ENCODE assay signal across 9 mouse cellular contexts in the genomic region with DNA sequence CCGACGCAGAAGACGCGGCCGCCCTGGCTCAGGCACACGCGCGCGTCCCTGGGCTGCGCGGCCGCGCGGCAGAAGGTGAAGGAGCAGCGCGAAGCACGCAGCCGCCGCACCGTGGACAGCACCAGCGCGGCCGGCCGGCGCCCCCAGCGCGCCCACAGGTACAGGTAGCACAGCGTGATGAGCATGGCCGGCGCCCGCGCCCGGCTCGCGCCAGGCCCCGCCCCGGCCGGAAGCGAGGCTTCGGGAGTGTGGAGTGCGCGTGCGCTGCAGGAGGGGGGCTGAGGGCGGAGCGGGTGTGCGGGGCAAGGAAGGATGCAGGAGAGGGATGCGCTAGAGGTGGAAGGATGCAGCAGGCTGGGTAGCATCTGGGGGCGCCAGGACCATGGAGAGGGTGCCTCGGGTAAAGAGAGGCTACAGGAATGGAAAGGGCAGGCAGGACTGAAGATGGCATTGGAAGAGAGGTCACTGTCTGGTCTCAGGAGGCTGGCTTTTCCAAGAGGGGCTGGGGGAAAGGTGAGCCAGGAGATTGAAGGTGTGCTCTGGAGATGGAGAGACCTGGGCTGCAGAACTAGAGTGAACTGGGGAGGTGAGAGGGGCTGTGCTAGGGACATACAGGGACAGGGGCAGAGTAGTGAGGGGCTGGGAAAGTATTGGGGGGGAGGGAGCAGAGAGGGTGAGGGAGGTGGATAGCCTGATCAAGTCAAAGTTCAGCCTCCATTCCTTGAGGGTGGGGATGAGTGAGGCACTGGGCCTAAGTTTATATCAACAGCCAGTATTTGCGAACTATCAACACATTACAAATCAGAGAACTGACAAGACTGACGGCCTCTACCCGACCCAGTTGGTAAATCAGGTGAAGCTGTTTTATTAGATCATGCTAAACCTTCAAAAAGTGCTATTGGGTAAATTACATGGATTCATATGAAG. TPM values are rescaled to one million over a fixed set of nuclear protein-coding genes. Genes with fewer than 3 reads are reported as not detected.
DNase-seq lines count a peak whose midpoint lies in the region; ATAC-seq and TF ChIP-seq lines count a peak whose summit lies in the region.
"Had no signal": no experiment of that assay in that cellular context is flagged by ENCODE, and none has a peak within 500 bp of the region (broad histone marks: within the 10 kb centered on the region; RNA-seq: fewer than 3 reads in every experiment).

No protein-coding gene starts in this region.

- peak overlapping the region; percentile 45 for H3K9ac ChIP-seq in ES-Bruce4 (ENCODE audit: low read depth, poor library complexity, severe bottlenecking)
- peak overlapping the region; percentile 90 for H3K9ac ChIP-seq in forebrain, embryonic 12.5 days
- H3K9ac ChIP-seq in neural tube, embryonic 15.5 days (replicated peaks): peak overlapping the region; percentile 81

- H3K36me3 ChIP-seq in ES-Bruce4 (ENCODE audit: control insufficient read depth, insufficient read depth, low read length, poor library complexity, severe bottlenecking): no peaks in the 10 kb centered on the region
- no peaks in the 10 kb centered on the region for H3K36me3 ChIP-seq in forebrain, embryonic 12.5 days (replicated peaks)
- H3K36me3 ChIP-seq in neural tube, embryonic 15.5 days: no peaks in the 10 kb centered on the region
- no peaks in the 10 kb centered on the region for H3K36me3 ChIP-seq in testis, adult 2 months (ENCODE audit: control insufficient read depth, insufficient read depth, low read length)

- WGBS in forebrain, embryonic 12.5 days: 6% methylated on average over 50 of the region's 52 CpGs
- WGBS in large intestine, adult 2 months: 4% methylated on average over 51 of the region's 52 CpGs
- 5% methylated on average over 50 of the region's 52 CpGs for WGBS in neural tube, embryonic 15.5 days

- H3K9me3 ChIP-seq in ES-Bruce4 (replicated peaks; ENCODE audit: control insufficient read depth, insufficient read depth, low read length, poor library complexity, severe bottlenecking): no peaks in the 10 kb centered on the region
- H3K9me3 ChIP-seq in forebrain, embryonic 12.5 days: no peaks in the 10 kb centered on the region
- H3K9me3 ChIP-seq in neural tube, embryonic 15.5 days (replicated peaks): no peaks in the 10 kb centered on the region

- DNase-seq in heart, postnatal 14 days: peak; percentile 84 to 86
- DNase-seq in large intestine, adult 2 months (ENCODE audit: low read depth, low spot score): peak; percentile 51
- DNase-seq in lung, adult 18-20 months: peak; percentile 80 to 82

- peaks cover 1% of the 10 kb centered on the region for H3K4me1 ChIP-seq in ES-Bruce4 (ENCODE audit: control insufficient read depth, insufficient read depth, low read length)
- no peaks in the 10 kb centered on the region for H3K4me1 ChIP-seq in brown adipose tissue, adult 24 weeks (ENCODE audit: control insufficient read depth, insufficient read depth, insufficient read length, low read length)
- H3K4me1 ChIP-seq in forebrain, embryonic 12.5 days: peaks cover 12% of the 10 kb centered on the region
- H3K4me1 ChIP-seq in neural tube, embryonic 15.5 days: peaks cover 13% of the 10 kb centered on the region
- peaks cover 2% of the 10 kb centered on the region for H3K4me1 ChIP-seq in testis, adult 2 months (ENCODE audit: control insufficient read depth, insufficient read depth, low read length)

- TF ChIP-seq POLR2A in ES-Bruce4 (IDR thresholded peaks at IDR 0.05; ENCODE audit: insufficient read depth, low read length): peak; percentile 69
- TF ChIP-seq POLR2A in testis, adult 2 months (IDR thresholded peaks at IDR 0.05; ENCODE audit: control insufficient read depth, low read depth, low read length): peak; percentile 23; the same call in 1 of the 2 replicates

- H3K27me3 ChIP-seq in ES-Bruce4 (ENCODE audit: control insufficient read depth, insufficient read depth, low read length, poor library complexity, severe bottlenecking): no peaks in the 10 kb centered on the region
- H3K27me3 ChIP-seq in forebrain, embryonic 12.5 days: no peaks in the 10 kb centered on the region
- no peaks in the 10 kb centered on the region for H3K27me3 ChIP-seq in neural tube, embryonic 15.5 days (replicated peaks)
- no peaks in the 10 kb centered on the region for H3K27me3 ChIP-seq in testis, adult 2 months (ENCODE audit: control insufficient read depth, insufficient read depth, low read length)

- H3K27ac ChIP-seq in ES-Bruce4 (ENCODE audit: insufficient read depth, low read length): no peak overlapping the region
- H3K27ac ChIP-seq in brown adipose tissue, adult 24 weeks (replicated peaks; ENCODE audit: low read depth, low read length): no peak overlapping the region
- peak overlapping the region; percentile 67 for H3K27ac ChIP-seq in forebrain, embryonic 12.5 days
- peak overlapping the region; percentile 83 for H3K27ac ChIP-seq in neural tube, embryonic 15.5 days (replicated peaks)
- peak overlapping the region; percentile 12 for H3K27ac ChIP-seq in testis, adult 2 months (ENCODE audit: control insufficient read depth, insufficient read depth, low read depth, low read length)
- H3K27ac ChIP-seq: macrophage had no signal

- peak overlapping the region; percentile 82 for H3K4me3 ChIP-seq in ES-Bruce4 (ENCODE audit: low read depth, low read length)
- H3K4me3 ChIP-seq in brown adipose tissue, adult 24 weeks (ENCODE audit: insufficient read depth, low read depth, low read length): peak overlapping the region; percentile 81
- H3K4me3 ChIP-seq in forebrain, embryonic 12.5 days (replicated peaks): peak overlapping the region; percentile 94
- H3K4me3 ChIP-seq in neural tube, embryonic 15.5 days (replicated peaks): peak overlapping the region; percentile 76
- H3K4me3 ChIP-seq in testis, adult 2 months (ENCODE audit: control insufficient read depth, low read depth, low read length): peak overlapping the region; percentile 89

- TF ChIP-seq CTCF in ES-Bruce4 (IDR thresholded peaks at IDR 0.05; ENCODE audit: low read depth, low read length): no peak
- TF ChIP-seq CTCF in testis, adult 2 months (IDR thresholded peaks at IDR 0.05; ENCODE audit: control insufficient read depth, insufficient read depth, insufficient replicate concordance, low read depth, low read length): no peak

- intact Hi-C loops in heart, postnatal 14 days (cut with DNase I): no loop called here

- H3K4me2 ChIP-seq in forebrain, embryonic 12.5 days: peak overlapping the region; percentile 100
- H3K4me2 ChIP-seq in neural tube, embryonic 15.5 days: peak overlapping the region; percentile 97

- peak; percentile 97 for ATAC-seq in forebrain, embryonic 12.5 days (ENCODE audit: low FRiP score)
- peak; percentile 97 for ATAC-seq in neural tube, embryonic 15.5 days (ENCODE audit: low FRiP score)

- 0 out of 2 replicates have a peak, but pooled peaks have one; percentile 38 for TF ChIP-seq EP300 in ES-Bruce4 (IDR thresholded peaks at IDR 0.05; ENCODE audit: insufficient read depth, low read depth, low read length)

RNA-seq across cellular contexts. Expression of a gene that starts 23.0 kb away (rescaled TPM):
- polyA plus RNA-seq in ES-Bruce4 (2011; ENCODE audit: insufficient read depth, insufficient read length, low read depth, missing spikeins): 12.6 and 14.1 TPM in 2 replicates
- 3.7 and 6.6 TPM in 2 replicates for polyA plus RNA-seq in brown adipose tissue, adult 24 weeks (2012; ENCODE audit: insufficient read depth, insufficient read length, missing spikeins)
- 13.1 and 13.6 TPM in 2 replicates for polyA plus RNA-seq in forebrain, embryonic 12.5 days (2016; fragmentation: Nextera tagmentation; extraction: Ambion mirVana)
- 1 to 10 TPM; 6.0 to 6.3 TPM for total RNA-seq in heart, postnatal 14 days (2021)
- 4.0 and 5.4 TPM in 2 replicates for polyA plus RNA-seq in large intestine, adult 2 months (2012; rRNA removed)
- 8.3 and 8.7 TPM in 2 replicates for polyA plus RNA-seq in neural tube, embryonic 15.5 days (2015; fragmentation: Nextera tagmentation; extraction: Ambion mirVana)
- 3.5 TPM in 2 replicates for polyA plus RNA-seq in testis, adult 2 months (2012; rRNA removed)

RNA-seq across cellular contexts. Expression of a gene that starts 37.9 kb away (rescaled TPM):
- 0.87 and 0.91 TPM in 2 replicates for polyA plus RNA-seq in ES-Bruce4 (2011; ENCODE audit: insufficient read depth, insufficient read length, low read depth, missing spikeins)
- polyA plus RNA-seq in brown adipose tissue, adult 24 weeks (2012; ENCODE audit: insufficient read depth, insufficient read length, missing spikeins): 1.3 and 2.5 TPM in 2 replicates
- polyA plus RNA-seq in forebrain, embryonic 12.5 days (2016; fragmentation: Nextera tagmentation; extraction: Ambion mirVana): 3.3 and 4.2 TPM in 2 replicates
- total RNA-seq in heart, postnatal 14 days (2021): 1 to 10 TPM; 3.3 to 4.0 TPM
- 1.2 and 1.4 TPM in 2 replicates for polyA plus RNA-seq in large intestine, adult 2 months (2012; rRNA removed)
- polyA plus RNA-seq in neural tube, embryonic 15.5 days (2015; fragmentation: Nextera tagmentation; extraction: Ambion mirVana): 0.81 and 0.88 TPM in 2 replicates
- 0.06 TPM in 1 of 2 replicates, not detected in the other for polyA plus RNA-seq in testis, adult 2 months (2012; rRNA removed)
- polyA plus RNA-seq: macrophage had no signal

Comparison
In these comparisons a context has a peak if more than half of its experiments do, and no peak if none do; other contexts are left out.
1. H3K27ac ChIP-seq: peak in forebrain, embryonic 12.5 days (single experiment), neural tube, embryonic 15.5 days (single experiment) and testis, adult 2 months (single experiment); none in ES-Bruce4 (single experiment) and brown adipose tissue, adult 24 weeks (single experiment).
2. Peak in every context shown above with its lines, with median percentiles within 50 percentile points of each other: H3K4me3 ChIP-seq, H3K9ac ChIP-seq and DNase-seq.